Mouse (Mus musculus) left cerebral cortex, adult 2 months (tissue): ENCODE results near the gene 1700001C19Rik. TPM values are rescaled to one million over a fixed set of nuclear protein-coding genes. Genes with fewer than 3 reads are reported as not detected.

Source experiments
- DNase-seq, 2 experiments: peaks; one replicate each; pipeline ENCODE4 v3.0.0; 2021 to 2022; ENCODE audit warnings: low spot score in 2 of 2, mixed read lengths in 1 of 2; ENCODE audit errors: extremely low spot score in 1 of 2
- H3K27ac ChIP-seq: fragments of 200-600 bp; 2 replicates; pipeline ENCODE4 v1.8.1; 2022
- H3K4me3 ChIP-seq: fragments of 200-600 bp; 2 replicates; pipeline ENCODE4 v1.8.1; 2022
- CTCF ChIP-seq: fragments of 200-600 bp; IDR thresholded peaks from 2 replicates; pipeline ENCODE4 v1.8.1; 2022; ENCODE audit warnings: antibody characterized with exemption, mild to moderate bottlenecking, moderate library complexity
- intact Hi-C: fragments of 180-260 bp; cut with DNase I; formaldehyde crosslinking; loops from one replicate; pipeline ENCODE4 v1.15.1; 2025
- total RNA-seq, 2 experiments: library from RNA; stranded (reverse); gene quantifications; 2 replicates each; pipeline ENCODE4 v1.2.3; 2021

Gene 1700001C19Rik
- total RNA-seq, 2 experiments from 2014 or later: not detected

- H3K27ac ChIP-seq: no peak overlapping the region
- H3K4me3 ChIP-seq: no peak overlapping the region
- no peak for TF ChIP-seq CTCF
- no peak for DNase-seq
- intact Hi-C loops: no loop called here
These were observed 22.3 kb upstream of the 1700001C19Rik start for GRCm38 (mm10) chr17:47459341-47459919.

DNA sequence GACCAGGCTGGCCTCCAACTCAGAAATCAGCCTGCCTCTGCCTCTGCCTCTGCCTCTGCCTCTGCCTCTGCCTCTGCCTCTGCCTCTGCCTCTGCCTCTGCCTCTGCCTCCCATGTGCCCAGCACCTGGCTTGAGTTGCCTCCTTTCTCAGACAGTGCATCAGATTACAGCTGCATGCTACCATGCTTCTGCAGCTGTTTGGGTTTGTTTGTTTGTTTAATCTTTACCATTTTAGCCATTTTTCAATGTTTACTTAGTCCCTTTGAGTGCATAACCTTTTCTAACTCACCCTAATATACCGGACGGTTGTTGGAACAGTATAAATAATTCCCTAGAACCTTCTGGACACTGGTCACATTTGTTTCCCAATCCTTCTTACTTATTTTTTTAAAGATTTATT is 21.8 kb upstream of the 1700001C19Rik start:
- no peak overlapping the region for H3K4me3 ChIP-seq
- no peak for TF ChIP-seq CTCF
- intact Hi-C loops: no loop called here

DNA sequence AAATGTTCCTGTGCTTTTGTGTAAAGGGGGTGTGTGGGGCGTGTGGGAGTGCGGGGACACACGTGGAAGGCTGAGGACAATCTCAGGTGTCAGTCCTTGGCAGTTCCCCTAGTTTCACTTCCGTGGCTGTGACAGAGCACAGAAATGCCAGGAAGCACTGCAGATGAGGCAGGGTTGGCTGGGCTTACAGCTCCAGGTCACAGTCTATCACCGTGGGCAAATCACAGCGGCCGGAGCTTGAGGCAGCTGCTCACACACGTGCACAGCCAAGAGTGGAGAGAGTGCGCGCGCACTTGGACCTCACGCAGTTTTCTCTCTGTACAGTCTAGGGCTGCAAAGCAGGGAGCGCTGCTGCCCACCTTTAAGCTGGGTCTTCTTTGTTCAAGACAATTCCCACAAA is 21.1 kb upstream of the 1700001C19Rik start:
- no peak for TF ChIP-seq CTCF
- intact Hi-C loops: no loop called here
- no peak overlapping the region for H3K27ac ChIP-seq
- H3K4me3 ChIP-seq: no peak overlapping the region
- no peak for DNase-seq

More for the DNA sequence above, 21.8 kb upstream of the 1700001C19Rik start:
- no peak overlapping the region for H3K27ac ChIP-seq
- DNase-seq: no peak

DNA sequence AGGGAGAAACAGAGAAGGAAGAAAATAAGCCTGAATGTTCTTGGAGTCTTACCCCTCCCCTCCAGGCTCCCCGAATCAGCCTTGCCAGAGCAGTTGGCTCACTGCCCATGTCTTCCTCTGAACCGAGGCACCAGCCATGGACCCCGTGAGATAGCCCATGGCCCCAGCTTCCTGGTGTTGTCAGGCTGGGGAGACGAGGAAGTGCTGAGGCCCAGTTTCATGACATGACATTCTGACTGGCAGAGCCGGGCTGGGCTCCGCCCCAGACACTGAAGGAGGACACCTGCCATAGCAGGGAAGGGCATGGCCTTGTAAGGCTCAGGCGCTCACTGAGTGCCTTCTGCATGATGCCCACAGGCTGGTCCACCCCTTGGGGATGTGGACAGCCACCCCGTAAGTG is 17.5 kb upstream of the 1700001C19Rik start:
- Histone ChIP-seq H3K27ac (no peak overlapping the region), H3K4me3 (no peak overlapping the region)
- intact Hi-C loops: no loop called here
- no peak for TF ChIP-seq CTCF
- no peak for DNase-seq

- no peak for TF ChIP-seq CTCF
- intact Hi-C loops: no loop called here
- no peak for DNase-seq
- no peak overlapping the region for H3K27ac ChIP-seq
- no peak overlapping the region for H3K4me3 ChIP-seq
These were observed 15.7 kb upstream of the 1700001C19Rik start for GRCm38 (mm10) chr17:47452886-47453285.

DNA sequence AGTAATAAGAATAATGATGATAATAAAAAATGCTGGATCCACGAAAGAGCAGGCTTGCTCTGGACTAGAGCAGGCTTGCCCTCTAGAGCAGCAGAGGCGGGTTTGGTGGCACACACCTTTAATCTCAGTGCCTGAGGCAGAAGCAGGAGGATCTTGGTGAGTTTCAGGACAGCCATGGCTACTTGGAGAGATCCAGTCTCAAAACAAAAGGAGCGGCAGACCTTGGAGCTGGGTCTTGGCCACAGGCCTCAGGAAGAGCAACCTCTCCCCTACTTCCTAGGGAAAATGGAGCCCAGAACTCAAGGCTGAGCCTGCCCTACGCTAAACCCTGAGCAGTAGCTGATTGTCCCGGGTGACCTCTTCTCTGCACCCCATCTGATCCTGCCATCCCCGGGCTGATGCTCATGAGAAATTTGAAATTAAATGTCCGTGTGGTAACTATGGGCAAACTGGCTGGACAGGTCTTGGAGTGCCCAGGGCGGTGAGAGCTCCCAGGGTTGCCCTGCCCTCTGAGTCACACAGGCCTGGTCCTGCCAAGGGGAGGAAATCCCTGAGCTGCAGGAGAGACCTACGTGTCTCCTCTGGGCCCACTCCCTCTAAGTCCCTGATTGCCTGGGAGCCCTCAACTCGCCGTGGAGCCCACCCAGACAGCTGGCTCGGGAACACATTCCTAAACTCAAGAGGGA is 13.8 kb upstream of the 1700001C19Rik start:
- Histone ChIP-seq H3K4me3 (no peak overlapping the region), H3K27ac (no peak overlapping the region)
- no peak for DNase-seq
- intact Hi-C loops: no loop called here
- TF ChIP-seq CTCF: no peak

DNA sequence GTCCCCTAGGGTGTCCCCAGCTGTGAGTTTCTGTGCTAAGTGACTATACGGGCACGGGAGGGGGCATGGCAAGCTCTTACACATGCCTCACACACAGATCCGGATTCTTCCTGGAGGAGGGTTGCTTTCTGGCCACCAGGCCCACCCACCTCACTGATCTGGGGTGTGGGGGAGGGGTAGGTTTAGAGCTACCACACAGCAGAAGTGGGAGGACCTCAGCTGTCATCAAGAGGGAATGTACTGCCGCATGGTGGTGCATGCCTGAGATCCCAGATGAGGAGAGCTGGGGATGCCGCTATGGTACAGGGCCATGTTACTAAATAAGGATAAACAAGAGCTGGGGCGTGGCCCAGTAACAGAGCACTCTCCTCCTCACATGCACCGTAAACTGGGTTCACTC is 13.1 kb upstream of the 1700001C19Rik start:
- H3K4me3 ChIP-seq: no peak overlapping the region
- H3K27ac ChIP-seq: no peak overlapping the region
- no peak for TF ChIP-seq CTCF
- intact Hi-C loops: no loop called here
- no peak for DNase-seq

DNA sequence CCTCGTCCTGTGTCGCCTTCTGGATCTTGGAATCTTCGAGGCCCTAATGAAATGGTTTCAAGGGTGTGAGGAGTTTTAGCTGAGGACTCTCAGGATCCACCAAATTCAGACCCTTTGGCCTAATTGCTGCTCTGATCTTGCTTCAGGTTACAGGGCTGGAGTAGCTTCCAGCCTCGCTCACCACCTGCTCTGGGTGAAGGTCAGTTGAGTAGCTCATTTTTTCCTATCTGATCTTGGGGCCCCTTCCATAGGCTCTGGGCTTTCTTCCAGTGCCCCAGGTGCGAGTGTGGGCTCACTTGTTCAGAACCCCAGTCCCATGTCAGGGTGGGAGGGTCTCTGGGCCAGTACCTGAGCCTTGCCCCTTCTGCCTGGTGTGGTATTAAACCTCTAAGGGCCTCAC is 12.3 kb upstream of the 1700001C19Rik start:
- intact Hi-C loops: no loop called here
- TF ChIP-seq CTCF: no peak

GRCm38 (mm10) chr17:47448523-47449372 is 11.6 kb upstream of the 1700001C19Rik start:
- intact Hi-C loops: no loop called here
- no peak for TF ChIP-seq CTCF
- no peak overlapping the region for H3K4me3 ChIP-seq
- DNase-seq: no peak
- no peak overlapping the region for H3K27ac ChIP-seq

More for the DNA sequence above, 12.3 kb upstream of the 1700001C19Rik start:
- H3K4me3 ChIP-seq: no peak overlapping the region
- no peak overlapping the region for H3K27ac ChIP-seq
- DNase-seq: no peak

DNA sequence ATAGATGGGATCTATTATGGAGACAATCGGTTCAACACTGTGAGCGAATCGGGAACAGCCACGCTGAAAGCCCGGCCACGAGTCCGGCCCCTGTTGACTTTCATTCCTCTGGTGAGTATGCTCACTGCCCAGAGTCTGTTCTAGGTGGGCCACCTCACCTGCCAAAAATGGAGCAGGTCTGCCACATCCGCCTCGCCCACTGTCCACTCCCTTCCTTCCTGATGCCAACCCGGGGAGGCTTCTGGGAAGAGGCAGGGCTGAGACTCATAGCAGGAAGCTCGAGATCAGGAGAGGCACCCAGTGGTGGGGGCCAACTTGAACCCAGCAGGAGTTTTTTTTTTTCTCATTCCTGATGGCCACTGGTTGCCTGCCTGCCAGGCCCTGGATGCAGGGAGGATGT is 9.4 kb upstream of the 1700001C19Rik start:
- no peak for TF ChIP-seq CTCF
- Histone ChIP-seq H3K4me3 (no peak overlapping the region), H3K27ac (no peak overlapping the region)
- DNase-seq: no peak
- intact Hi-C loops: no loop called here

- intact Hi-C loops: no loop called here
- no peak overlapping the region for H3K27ac ChIP-seq
- TF ChIP-seq CTCF: no peak
- no peak for DNase-seq
- no peak overlapping the region for H3K4me3 ChIP-seq
These were observed 8.8 kb upstream of the 1700001C19Rik start for GRCm38 (mm10) chr17:47446025-47446424.

- intact Hi-C loops: no loop called here
- Histone ChIP-seq H3K4me3 (no peak overlapping the region), H3K27ac (no peak overlapping the region)
- no peak for DNase-seq
- no peak for TF ChIP-seq CTCF
These were observed 8.3 kb upstream of the 1700001C19Rik start for GRCm38 (mm10) chr17:47445518-47445917.
